Mouse (Mus musculus): ENCODE results near the gene Dlst.

GRCm38 (mm10) chr12:85158801-85159200 is 48.2 kb downstream of the Dlst start:
- TF ChIP-seq POLR2A (IDR thresholded peaks at IDR 0.05; ENCODE audit: borderline replicate concordance, extremely low read depth, low read depth, low read length) (no peak), CTCF (IDR thresholded peaks at IDR 0.05; ENCODE audit: insufficient read depth, low read length) (no peak)
